Mouse (Mus musculus) CH12.LX (cell line): ENCODE measurements at regions not wholly inside any gene's neighbourhood (a gene's known extent, or its start where the extent isn't known, plus 50 kb on each side); places are given as distances from the start of the nearest gene placed in this dataset.

ENCODE experiments used
- DNase-seq: peaks from one replicate; pipeline ENCODE4 v3.0.0-alpha.2; 2013; ENCODE audit errors: extremely low read depth
- H3K27ac ChIP-seq: 2 replicates; pipeline ENCODE4 v1.5.1; 2012; ENCODE audit warnings: low read depth, mild to moderate bottlenecking, control low read depth, moderate library complexity; ENCODE audit not compliant: insufficient read depth
- H3K27me3 ChIP-seq: replicated peaks from 2 replicates; pipeline ENCODE3; 2012; ENCODE audit warnings: inconsistent platforms
- H3K36me3 ChIP-seq, 2 experiments: replicated peaks in 1 of 2; 2 replicates each; pipeline versions ENCODE3 to v1.6.1; 2012; ENCODE audit warnings: inconsistent platforms in 1 of 2, low read length in 1 of 2, mild to moderate bottlenecking in 1 of 2, mixed read lengths in 1 of 2, moderate library complexity in 1 of 2; ENCODE audit not compliant: control insufficient read depth in 1 of 2, insufficient read depth in 1 of 2
- H3K4me1 ChIP-seq, 2 experiments: 2 replicates each; pipeline ENCODE4 v1.6.1; 2012; ENCODE audit warnings: inconsistent platforms in 1 of 2, moderate library complexity in 1 of 2; ENCODE audit not compliant: insufficient read depth in 2 of 2, control insufficient read depth in 1 of 2
- H3K4me2 ChIP-seq: 2 replicates; pipeline ENCODE4 v1.6.1; 2012; ENCODE audit warnings: low read depth, mild to moderate bottlenecking, control low read depth; ENCODE audit not compliant: poor library complexity, insufficient read depth, severe bottlenecking
- H3K4me3 ChIP-seq, 3 experiments: fragments of 150-350 bp in 1 of 3; sonication (generic) in 1 of 3; replicated peaks in 1 of 3; 2 replicates each; pipeline versions ENCODE3 to v1.5.1; 2011 to 2012; ENCODE audit warnings: low read depth in 2 of 3, low read length in 2 of 3, mild to moderate bottlenecking in 2 of 3, moderate library complexity in 2 of 3, control low read depth in 1 of 3, improper control_type of control experiment in 1 of 3, inconsistent platforms in 1 of 3, mixed read lengths in 1 of 3; ENCODE audit not compliant: poor library complexity in 1 of 3
- H3K79me2 ChIP-seq: replicated peaks from 2 replicates; pipeline ENCODE4 v1.6.1; 2012; ENCODE audit warnings: mild to moderate bottlenecking, moderate library complexity; ENCODE audit not compliant: control insufficient read depth, poor library complexity, insufficient read depth, severe bottlenecking; ENCODE audit errors: extremely low read depth
- H3K9ac ChIP-seq: 2 replicates; pipeline ENCODE4 v1.6.1; 2012; ENCODE audit warnings: low read depth, mild to moderate bottlenecking, control low read depth, moderate library complexity; ENCODE audit not compliant: insufficient read depth
- H3K9me3 ChIP-seq: replicated peaks from 2 replicates; pipeline ENCODE3; 2012; ENCODE audit warnings: low read length, inconsistent platforms, mixed read lengths
- CHD1 ChIP-seq: IDR thresholded peaks from 2 replicates; pipeline ENCODE4 v1.6.1; 2012; ENCODE audit warnings: low read depth, low read length, improper control_type of control experiment, inconsistent platforms
- CHD2 ChIP-seq: IDR thresholded peaks from 2 replicates; pipeline ENCODE4 v1.6.1; 2011; ENCODE audit warnings: low read length, improper control_type of control experiment
- E2F4 ChIP-seq: IDR thresholded peaks from 2 replicates; pipeline ENCODE4 v1.6.1; 2011; ENCODE audit warnings: low read depth, low read length, improper control_type of control experiment; ENCODE audit not compliant: insufficient replicate concordance
- EP300 ChIP-seq: IDR thresholded peaks from 2 replicates; pipeline ENCODE4 v1.6.1; 2011; ENCODE audit warnings: low read length, improper control_type of control experiment
- ETS1 ChIP-seq: conservative IDR thresholded peaks from 2 replicates; pipeline ENCODE4 v1.6.1; 2012; ENCODE audit warnings: low read depth, mild to moderate bottlenecking, inconsistent platforms, low read length, improper control_type of control experiment, moderate library complexity
- HCFC1 ChIP-seq: IDR thresholded peaks from 2 replicates; pipeline ENCODE4 v1.6.1; 2012; ENCODE audit warnings: low read depth, mild to moderate bottlenecking, inconsistent platforms, low read length, improper control_type of control experiment
- IRF4 ChIP-seq: IDR thresholded peaks from 2 replicates; pipeline ENCODE4 v1.6.1; 2014; ENCODE audit warnings: low read depth, mild to moderate bottlenecking, inconsistent platforms, low read length, improper control_type of control experiment
- JUN ChIP-seq: IDR thresholded peaks from 2 replicates; pipeline ENCODE4 v1.6.1; 2011; ENCODE audit warnings: low read depth, mild to moderate bottlenecking, low read length, improper control_type of control experiment, moderate library complexity; ENCODE audit not compliant: insufficient read depth
- MAFK ChIP-seq: IDR thresholded peaks from 2 replicates; pipeline ENCODE4 v1.6.1; 2011; ENCODE audit warnings: low read length, improper control_type of control experiment; ENCODE audit not compliant: insufficient replicate concordance
- MAX ChIP-seq: IDR thresholded peaks from 2 replicates; pipeline ENCODE4 v1.6.1; 2011; ENCODE audit warnings: low read length, improper control_type of control experiment
- MEF2A ChIP-seq: IDR thresholded peaks from 2 replicates; pipeline ENCODE4 v1.6.1; 2014; ENCODE audit warnings: low read depth, mild to moderate bottlenecking, inconsistent platforms, low read length, improper control_type of control experiment, borderline replicate concordance
- MYC ChIP-seq: IDR thresholded peaks from 2 replicates; pipeline ENCODE4 v1.6.1; 2011; ENCODE audit warnings: low read depth, mild to moderate bottlenecking, improper control_type of control experiment, low read length
- NELFE ChIP-seq: IDR thresholded peaks from 2 replicates; pipeline ENCODE4 v1.6.1; 2011; ENCODE audit warnings: low read depth, low read length, improper control_type of control experiment
- RAD21 ChIP-seq: IDR thresholded peaks from 2 replicates; pipeline ENCODE4 v1.6.1; 2011; ENCODE audit warnings: low read depth, mild to moderate bottlenecking, low read length, improper control_type of control experiment, moderate library complexity
- SIN3A ChIP-seq: IDR thresholded peaks from 2 replicates; pipeline ENCODE4 v1.6.1; 2012; ENCODE audit warnings: low read length, improper control_type of control experiment, inconsistent platforms
- SMC3 ChIP-seq: IDR thresholded peaks from 2 replicates; pipeline ENCODE4 v1.6.1; 2011; ENCODE audit warnings: low read depth, low read length, improper control_type of control experiment
- ZNF384 ChIP-seq: IDR thresholded peaks from 2 replicates; pipeline ENCODE4 v1.6.1; 2012; ENCODE audit warnings: low read depth, low read length, improper control_type of control experiment, inconsistent platforms
- dilution Hi-C: fragments of 300-500 bp; cut with MboI; formaldehyde crosslinking; loops from 2 replicates; pipeline ENCODE4 v1.14.3; 2020; ENCODE audit warnings: low sequenced_read_pairs; ENCODE audit not compliant: extremely low pct_unique_long_range_greater_than_20kb, extremely low pct_ligation_motif_present
- in situ Hi-C: fragments of 300-500 bp; cut with MboI; formaldehyde crosslinking; loops from 3 replicates; pipeline ENCODE4 v1.14.3; 2019; ENCODE audit warnings: low sequenced_read_pairs, low pct_ligation_motif_present, low pct_unique_long_range_greater_than_20kb, mixed read lengths

- Histone ChIP-seq H3K9me3 (no peaks in the 10 kb centered on the region), H3K9ac (no peak overlapping the region), H3K4me2 (0 out of 2 replicates have a peak overlapping the region, but pooled peaks have one; percentile 5), H3K27me3 (no peaks in the 10 kb centered on the region), H3K27ac (no peak overlapping the region), H3K36me3 (no peaks in the 10 kb centered on the region), H3K4me3 (no peak overlapping the region), H3K4me1 (peaks cover 0 to 23% of the 10 kb centered on the region in 2 experiments; a peak in 2 of 4 replicates), H3K79me2 (no peaks in the 10 kb centered on the region)
- no peak for DNase-seq
- in situ Hi-C loops, result no loop called here
- dilution Hi-C loops, result no loop called here
- no peak for TF ChIP-seq MEF2A
- no peak for TF ChIP-seq HCFC1
- TF ChIP-seq MAX, result no peak
- no peak for TF ChIP-seq SIN3A
- no peak for TF ChIP-seq ETS1
Measured at GRCm38 (mm10) chr1:72085661-72086060, 126.4 kb downstream of the Mreg start.

DNA sequence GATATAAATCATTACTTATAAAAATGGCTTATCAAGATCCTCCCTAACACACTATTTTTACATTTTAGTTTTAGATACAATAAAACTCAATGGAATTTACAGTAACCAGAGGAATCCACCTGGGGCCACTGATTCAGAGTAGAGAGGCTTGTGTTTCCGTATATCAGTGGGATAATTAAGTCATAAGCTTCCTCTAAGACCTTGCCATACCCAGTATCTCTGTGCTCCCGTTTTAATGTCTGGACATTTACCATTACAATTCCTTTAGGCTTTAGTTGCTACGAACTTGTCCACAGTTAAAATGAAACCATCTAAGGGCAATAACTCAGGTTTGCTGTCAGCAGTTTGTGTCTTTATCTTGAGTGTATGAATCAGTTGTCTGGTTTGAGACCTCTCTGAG, 127.9 kb downstream of the Mreg start:
- dilution Hi-C loops (no loop called here), in situ Hi-C loops (no loop called here)
- Histone ChIP-seq H3K9ac (no peak overlapping the region), H3K4me2 (no peak overlapping the region), H3K4me3 (no peak overlapping the region), H3K27ac (no peak overlapping the region), H3K79me2 (no peaks in the 10 kb centered on the region), H3K4me1 (peaks cover 0 to 23% of the 10 kb centered on the region in 2 experiments; a peak in 2 of 4 replicates), H3K27me3 (no peaks in the 10 kb centered on the region), H3K9me3 (no peaks in the 10 kb centered on the region), H3K36me3 (no peaks in the 10 kb centered on the region)
- TF ChIP-seq MAFK (no peak), NELFE (no peak), IRF4 (no peak), SIN3A (no peak), MAX (no peak), ETS1 (no peak), RAD21 (no peak), JUN (no peak), SMC3 (no peak), E2F4 (no peak), ZNF384 (no peak), CHD1 (no peak), EP300 (no peak)
- no peak for DNase-seq

GRCm38 (mm10) chr1:72082366-72082765, 129.7 kb downstream of the Mreg start:
- dilution Hi-C loops, result no loop called here
- Histone ChIP-seq H3K9ac (no peak overlapping the region), H3K36me3 (no peaks in the 10 kb centered on the region), H3K4me2 (no peak overlapping the region), H3K79me2 (no peaks in the 10 kb centered on the region), H3K4me3 (no peak overlapping the region), H3K27me3 (no peaks in the 10 kb centered on the region), H3K4me1 (peaks cover 0 to 23% of the 10 kb centered on the region in 2 experiments; a peak in 2 of 4 replicates), H3K27ac (no peak overlapping the region), H3K9me3 (no peaks in the 10 kb centered on the region)
- DNase-seq, result no peak
- in situ Hi-C loops, result no loop called here
- TF ChIP-seq MYC, result no peak
- no peak for TF ChIP-seq CHD2
- no peak for TF ChIP-seq EP300
- TF ChIP-seq NELFE, result no peak
